Mouse (Mus musculus) thymus, postnatal 36 days (tissue): Measurements from ENCODE around the gene Tmco4.

Experiments used
- DNase-seq, 2 experiments: peaks; one replicate each; pipeline ENCODE4 v3.0.0; 2022; ENCODE audit warnings: mixed read lengths in 2 of 2

Gene Tmco4

DNA sequence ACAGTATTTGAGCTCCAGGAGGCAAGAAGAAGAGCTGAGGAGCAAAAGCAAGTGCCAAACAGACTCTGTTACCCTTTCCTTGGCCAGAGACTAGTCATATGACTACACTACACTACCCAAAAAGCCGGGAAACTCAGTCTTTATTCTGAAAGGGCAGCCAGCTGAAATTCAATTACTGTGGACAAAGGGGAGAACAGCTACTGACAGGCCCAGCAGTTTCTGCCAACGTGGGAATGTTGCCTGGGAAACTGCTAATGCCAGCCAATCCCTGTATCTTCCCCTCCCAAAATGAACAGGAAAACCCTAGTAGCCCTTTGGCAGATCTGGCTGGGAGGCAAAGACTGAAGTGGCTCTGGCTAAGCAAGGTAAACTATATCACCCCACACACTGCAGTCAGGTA lies 51.7 kb downstream of the Tmco4 start:
- no peak for DNase-seq

DNA sequence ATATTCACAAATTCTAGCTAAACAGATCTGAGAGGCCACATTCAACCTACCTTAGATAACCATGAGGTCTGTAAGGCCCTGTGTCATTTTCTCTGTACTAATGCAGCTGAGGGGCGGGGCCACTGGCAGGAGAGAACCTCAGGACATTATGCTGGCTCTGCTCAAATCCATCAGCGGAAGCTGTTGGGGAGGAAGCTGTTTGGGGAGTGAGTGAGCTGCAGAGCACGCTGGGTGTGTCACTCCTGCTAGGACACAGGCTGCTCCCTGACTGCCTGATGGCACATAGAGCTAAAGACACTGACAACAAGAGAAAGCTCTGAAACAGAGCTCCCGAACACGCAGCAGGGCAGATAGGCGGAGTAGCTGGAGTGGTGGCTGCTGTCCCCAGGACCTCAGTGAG lies 58.0 kb downstream of the Tmco4 start:
- no peak for DNase-seq

DNA sequence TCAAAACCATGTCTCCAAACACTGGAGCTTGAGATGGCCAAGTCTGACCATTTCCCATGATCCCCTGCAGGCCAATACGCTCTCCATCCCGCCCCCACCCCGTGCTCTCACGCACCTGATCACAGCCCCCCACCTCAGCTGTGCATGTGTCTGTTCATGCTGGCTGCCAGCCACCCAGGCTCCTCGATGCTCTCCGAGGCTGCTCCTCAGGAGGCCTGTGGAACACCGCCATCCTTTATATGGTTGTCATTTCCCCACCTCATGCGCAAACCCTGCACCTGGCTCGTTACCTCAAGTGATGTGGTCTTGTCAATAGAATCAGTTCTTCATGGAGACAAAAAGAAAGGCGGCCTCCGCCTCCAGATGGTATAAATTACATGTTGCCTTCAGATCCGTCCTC lies 59.8 kb downstream of the Tmco4 start:
- DNase-seq = no peak

DNA sequence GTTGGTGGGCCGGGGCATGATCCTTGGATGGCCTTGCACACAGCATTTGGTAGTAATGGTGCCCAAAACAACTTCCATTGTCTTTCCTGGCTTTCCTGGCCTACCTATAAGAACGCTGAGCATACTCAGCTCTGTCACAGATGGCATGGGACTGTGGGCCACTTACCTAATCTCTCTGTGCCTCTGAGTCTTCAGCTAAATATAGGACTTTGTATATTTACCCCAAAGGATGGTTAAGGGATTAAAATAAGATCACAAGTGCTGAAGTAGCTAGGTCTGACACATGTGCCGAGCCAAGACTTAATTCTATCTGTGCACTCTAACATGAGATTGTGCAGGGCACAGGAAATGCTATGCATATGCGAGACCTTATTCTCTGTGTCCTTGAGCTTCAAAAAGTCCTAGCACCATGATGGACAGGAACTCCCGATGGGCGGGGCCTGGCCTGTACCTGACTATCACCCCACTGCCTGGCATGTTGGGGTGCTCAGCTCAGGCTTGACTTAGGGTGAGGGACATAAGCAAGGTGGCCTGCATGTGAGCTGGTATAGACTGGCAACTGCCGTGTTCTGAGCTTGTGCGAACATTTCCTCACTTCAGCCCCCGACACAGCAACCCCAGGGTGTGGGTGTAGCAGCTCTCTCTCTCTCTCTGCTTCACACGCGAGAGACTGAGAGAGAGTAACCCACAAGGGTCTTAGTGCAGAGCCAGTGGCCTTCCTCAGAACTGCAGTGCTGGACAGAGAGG lies 60.7 kb downstream of the Tmco4 start:
- DNase-seq = no peak

DNA sequence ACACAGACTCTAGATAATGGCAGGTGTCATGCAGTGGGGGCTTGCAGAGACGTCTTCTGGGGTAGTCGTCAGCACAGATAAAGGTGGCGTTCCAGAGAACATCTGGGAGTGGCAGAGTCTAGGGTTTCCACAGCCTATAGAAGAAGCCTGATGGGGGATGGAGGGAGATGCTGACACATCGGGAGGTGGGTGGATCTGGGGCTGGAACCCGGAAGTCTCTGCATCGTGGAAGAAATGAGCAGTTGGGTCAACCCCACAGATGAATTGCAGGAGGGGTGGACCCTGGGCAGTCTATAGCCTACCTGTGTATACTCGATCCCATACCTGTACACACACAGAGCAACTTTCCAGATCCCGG lies 61.3 kb downstream of the Tmco4 start:
- no peak for DNase-seq

DNA sequence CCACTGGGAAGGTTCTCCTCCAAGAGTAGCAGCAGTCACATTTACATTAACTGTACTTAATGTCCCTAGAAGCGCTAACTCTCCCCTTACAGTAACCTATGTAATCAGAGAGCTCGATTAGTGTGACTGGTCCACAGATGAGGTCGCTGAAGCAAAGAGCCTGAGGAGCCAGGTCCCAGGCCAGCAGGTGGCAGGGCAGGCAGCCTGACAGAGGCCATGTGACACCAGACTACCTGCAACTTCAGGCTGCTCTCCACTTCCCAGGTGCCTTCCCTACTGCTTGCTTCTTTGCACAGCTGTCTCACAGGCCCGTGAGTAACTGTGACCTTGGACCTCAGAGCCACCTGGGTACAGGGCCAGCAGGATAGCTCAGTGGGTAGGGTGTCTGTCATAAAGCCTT lies 61.9 kb downstream of the Tmco4 start:
- no peak for DNase-seq

DNA sequence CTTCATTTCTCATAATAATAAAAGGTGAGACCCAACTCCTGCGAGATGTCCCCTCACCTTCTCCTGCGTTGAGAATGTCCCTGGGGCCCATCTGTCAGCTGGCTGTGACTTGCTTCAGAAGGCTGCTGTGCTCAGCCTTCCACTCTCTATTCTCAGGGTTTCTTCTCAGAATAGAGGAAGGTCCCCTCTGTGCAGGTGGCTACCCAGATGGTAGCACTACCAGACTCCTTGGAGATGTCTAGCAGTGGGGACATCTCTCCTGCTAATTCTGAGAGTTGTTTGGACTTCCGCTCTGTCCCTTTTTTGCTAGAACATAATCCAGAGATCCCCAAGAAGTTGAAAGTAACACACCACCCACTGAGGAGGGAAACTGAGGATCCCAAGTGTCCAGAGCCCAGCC lies 62.3 kb downstream of the Tmco4 start:
- no peak for DNase-seq

DNA sequence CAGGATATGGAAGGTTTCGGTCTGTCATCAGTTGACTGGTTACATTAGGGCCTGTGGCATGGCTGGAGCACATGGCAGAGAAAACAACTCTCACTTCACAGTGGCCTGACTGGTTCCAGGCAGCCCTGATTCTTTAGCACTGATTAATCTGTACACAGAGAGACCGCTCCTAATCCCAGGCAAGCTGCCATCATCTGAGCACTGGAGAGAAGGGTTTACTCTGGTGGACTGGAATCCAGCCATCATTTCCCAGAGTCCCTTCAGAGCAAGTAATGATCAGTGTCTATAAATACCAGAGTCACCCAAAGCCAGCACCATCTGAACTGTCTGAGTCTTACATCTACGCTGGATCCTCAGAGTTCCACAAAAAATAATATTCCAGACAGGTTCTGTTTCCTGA lies 63.1 kb downstream of the Tmco4 start:
- DNase-seq = no peak

DNA sequence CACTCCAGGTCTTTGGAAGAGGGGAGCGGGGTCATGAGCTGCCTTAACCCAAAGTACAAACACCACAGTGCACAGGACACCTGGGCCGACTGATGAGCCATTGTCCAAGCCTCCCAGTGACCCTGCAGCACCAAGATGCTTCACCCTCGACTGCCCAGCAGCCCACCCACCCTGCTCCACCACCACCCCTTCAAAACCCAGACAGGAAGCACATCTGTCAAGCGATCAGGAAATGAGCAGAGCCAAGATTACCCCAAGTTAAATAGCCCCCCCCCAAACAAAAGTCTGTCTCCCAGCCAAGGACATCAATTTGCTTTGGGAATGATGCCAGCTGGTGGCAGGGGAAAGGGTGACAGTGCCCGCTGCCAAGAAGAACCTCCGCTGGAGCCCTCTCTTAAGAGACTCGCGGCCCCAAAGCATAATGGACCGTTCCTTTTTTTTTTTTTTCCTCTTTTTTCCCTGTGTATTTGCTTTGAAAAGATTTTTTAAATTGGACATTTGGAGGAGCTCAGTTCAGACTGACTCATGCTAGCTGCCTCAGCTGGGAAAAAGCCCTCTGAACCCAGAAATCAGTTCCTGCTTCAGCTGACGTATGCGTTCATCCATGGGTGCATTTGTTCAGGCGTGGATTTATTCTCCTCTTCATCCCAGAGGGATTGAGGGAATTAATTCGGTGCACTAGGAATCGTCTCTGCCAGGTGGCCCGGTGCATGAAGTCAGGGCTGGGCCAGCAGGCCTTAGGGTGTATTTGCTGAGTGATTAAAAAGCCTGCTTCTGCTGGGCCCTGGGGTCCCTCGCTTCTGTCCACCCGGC lies 65.3 kb downstream of the Tmco4 start:
- DNase-seq = no peak

DNA sequence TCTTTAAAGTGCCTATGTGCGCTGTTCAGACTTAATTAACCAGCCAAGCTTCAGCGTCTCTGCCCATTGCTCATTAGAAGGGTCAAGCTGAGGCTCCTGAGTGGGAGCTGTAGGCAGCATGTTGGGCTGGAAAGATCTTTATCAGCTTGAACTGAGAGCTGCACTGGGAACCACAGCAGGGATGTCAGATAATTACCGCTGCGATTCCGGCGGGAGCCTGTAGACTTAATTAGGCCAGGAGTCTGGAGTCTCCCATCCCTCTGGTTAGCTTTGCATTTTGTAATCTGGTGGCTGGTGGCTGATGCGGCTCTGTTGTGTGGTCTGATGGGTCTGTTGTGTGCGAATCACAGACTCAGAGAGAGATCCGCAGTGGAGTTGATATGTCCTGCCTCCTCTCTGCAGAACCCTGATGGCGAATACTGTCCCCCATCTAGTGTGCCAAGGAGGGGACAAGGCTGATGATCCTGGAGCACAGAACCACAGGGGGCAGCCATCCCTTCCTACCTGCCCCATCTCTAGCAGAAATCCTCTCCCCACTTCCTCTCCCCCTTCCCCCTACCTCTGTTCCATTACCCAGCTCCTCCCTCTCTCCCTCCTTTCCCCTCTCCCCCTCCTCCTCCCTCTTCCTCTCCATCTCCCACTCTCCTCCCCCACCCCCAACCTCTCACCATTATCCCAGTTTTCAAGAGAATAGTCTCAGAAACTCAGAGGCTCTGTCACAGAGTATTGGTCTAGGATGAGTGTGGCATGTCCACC lies 67.6 kb downstream of the Tmco4 start:
- no peak for DNase-seq

DNA sequence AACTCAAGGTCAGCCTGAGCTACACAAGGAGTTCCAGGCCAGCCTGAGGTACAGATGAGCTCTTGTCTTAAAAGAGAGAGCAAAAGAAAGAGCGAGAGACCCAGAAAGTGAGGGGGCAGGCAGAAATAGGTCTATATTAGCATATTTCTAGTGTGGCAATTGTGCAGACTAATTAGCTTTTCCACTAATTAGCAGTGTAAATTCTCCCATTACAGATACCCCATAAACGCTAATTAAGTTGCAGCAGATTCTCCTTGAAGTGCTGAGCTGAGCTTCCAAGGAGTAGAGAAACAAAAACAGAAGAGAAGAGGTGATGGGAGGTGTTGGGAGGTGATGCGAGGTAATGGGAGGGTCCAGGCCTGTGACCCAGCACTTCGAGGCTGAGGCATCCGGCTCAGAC lies 69.9 kb downstream of the Tmco4 start:
- no peak for DNase-seq

DNA sequence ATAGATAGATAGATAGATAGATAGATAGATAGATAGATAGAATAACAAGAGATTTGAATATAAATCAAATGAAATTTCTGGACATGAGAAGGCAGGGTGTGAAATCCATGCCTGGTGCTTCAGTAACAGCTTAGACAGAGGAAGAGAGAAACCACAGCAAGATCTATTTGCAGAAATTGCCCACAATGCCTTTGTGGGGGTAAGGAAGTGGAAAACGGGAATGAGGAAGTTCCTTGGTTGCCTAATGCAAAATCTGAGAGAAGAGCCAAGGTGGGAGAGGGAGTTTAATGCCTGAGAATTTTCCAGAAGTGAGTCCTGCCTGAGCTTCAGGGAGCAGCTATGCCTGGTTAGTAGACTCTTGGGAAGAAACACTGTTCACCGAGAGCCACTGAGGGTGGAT lies 70.9 kb downstream of the Tmco4 start:
- DNase-seq = no peak

DNA sequence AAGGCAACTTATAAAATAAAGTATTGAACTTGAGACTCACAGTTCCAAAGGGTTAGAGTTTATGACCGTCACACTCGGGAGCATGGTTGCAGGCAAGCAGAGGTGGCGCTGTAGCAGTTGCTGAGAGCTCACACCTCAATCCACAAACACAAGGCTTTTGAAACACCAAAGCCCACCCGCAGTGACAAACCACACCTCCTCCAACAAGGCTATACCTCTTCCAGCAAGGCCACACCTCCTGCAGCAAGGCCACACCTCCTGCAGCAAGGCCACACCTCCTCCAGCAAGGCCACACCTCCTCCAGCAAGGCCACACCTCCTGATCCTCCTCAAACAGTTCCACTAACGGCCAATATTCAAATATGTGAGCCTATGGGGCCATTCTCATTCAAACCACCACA lies 71.9 kb downstream of the Tmco4 start:
- DNase-seq = no peak

DNA sequence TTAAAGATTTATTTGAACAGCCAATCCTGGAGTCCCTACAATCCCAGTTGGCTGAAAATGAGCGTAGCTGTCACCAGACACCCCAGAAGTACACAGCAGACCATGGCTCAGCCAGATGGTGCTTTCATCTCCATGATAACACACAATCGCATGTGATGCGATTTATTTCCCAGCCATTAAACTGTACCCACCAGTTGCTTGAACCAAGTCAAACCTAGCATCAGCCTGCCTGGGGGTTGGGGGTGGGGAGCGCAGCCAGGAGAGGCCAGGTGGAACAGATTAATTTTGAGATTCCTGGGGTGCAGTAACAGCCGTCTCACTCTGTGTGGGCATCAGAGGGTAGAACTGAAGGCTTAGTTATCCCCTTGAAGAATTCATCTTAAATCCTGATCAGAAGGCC lies 73.7 kb downstream of the Tmco4 start:
- no peak for DNase-seq

DNA sequence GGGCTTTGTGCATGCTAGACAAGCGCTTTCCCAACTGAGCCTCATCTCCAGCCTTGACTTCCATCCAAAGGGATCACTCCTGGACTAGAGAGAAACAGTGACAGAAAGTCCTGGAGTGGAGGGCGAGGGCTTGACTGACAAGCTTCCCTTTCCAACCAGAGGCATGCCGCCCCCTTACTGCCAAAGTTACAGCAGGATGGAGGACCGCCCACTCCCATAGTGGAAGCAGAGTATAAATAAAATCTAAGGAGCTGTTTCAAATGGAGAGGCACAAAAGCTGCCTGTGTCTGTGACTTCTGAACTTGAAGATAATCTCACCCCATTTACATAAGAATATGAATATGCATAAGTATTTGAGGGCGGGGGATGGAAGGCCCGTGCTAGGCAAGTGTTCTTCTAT lies 75.8 kb downstream of the Tmco4 start:
- no peak for DNase-seq

DNA sequence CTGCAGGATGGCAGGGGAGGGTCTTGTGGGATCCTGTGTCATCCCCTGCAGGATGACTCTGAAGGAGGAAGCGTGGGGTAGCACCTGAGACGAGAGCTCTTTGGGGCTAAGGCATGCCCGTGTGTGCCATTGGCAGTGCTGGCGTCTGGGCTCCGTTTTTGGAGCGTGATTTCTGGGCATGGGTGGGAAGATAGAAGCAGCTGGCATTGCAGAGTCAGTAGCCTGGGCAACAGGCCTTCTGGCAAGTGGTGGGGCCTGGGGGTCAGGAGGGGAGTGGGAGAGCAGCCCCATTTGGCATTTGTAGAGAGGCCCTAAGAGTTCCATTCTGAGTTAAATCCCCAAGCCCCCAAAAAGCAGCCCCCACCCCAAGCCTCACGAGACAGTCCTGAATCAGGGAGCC lies 80.1 kb downstream of the Tmco4 start:
- no peak for DNase-seq

DNA sequence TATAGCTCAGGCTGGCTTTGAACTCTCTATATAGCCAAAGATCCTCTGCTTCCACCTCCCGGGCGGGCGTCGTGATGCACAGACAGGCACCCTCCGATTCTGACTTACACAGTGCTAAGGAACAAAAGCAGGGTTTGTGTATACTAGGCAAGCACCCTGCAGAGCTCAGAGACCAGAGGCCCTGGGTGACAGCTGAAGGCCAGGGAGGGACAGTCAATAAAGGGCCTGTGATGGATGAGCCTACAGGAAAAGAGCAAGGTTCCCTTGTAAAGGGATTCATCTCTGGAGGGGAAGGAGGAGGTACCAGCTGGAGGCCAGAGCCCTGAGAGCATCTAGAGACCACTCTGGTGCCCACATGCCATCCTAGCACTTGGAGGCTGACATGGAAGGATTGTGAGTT lies 80.7 kb downstream of the Tmco4 start:
- DNase-seq = no peak

DNA sequence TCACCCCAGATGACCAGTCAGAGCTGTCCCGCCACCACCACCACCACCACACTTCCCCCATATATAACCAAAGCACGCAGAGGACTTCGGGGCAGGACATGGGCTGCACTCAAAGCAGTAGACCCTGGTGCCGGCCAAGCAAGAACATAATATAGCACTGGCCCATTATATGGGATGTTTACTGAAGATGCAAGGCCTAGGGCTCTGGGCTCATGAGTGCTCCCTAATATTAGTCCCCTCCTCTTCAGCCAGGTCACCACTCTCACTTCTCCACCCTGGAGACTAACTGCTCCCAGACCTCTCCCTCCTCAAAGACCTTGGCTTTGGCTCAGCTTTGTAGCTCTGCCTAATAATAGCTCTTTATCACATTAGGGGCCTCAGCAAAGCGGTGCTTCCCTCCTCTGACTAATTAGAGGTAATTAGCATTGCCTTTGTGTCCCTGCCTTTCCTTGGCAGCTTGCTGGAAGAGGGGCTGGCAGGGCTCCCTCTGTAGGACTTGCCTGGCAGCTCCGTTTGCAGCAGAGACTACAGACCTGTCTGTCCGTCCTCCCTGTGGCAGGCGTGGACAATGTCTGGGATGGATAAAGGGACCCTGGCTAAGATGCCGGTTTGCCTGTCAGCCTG lies 81.7 kb downstream of the Tmco4 start:
- no peak for DNase-seq

DNA sequence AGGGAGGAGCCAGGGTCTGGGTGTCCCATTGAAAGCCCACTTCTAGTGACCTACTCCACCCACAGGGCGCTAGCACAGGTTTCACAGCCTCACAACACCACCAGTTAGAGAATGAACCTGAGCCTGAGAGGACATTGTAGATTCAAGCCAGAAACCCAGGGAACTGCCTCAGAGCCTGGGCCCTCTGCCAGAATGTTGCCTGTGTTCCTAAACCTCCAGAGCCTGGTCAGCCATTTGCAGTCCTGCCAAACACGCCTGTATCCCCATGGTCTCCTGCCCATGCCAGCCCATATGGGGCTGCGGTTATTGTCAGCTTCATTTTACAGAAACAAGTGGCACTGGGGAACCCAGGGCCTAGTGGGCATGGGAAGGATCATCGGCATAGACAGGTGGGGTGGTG lies 82.6 kb downstream of the Tmco4 start:
- DNase-seq = no peak

DNA sequence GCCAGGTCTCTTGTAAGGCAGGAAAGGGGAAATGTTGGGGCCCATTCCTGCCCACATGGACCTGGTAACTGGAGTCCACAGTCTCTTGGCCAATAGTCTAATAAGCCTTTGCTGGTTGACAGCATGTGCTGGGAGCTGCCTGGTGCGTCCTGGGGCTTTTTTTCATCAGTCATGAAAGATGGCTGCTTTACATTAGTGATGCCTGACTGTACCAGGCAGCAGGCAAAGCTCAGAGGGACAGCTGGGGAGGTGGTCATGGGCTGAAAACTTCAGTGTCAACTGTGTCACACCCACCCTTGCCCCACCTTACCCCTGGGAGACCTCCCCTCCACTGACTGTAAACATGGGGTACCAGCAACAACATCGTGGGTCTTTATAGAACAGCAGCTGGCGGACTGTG lies 83.1 kb downstream of the Tmco4 start:
- no peak for DNase-seq

DNA sequence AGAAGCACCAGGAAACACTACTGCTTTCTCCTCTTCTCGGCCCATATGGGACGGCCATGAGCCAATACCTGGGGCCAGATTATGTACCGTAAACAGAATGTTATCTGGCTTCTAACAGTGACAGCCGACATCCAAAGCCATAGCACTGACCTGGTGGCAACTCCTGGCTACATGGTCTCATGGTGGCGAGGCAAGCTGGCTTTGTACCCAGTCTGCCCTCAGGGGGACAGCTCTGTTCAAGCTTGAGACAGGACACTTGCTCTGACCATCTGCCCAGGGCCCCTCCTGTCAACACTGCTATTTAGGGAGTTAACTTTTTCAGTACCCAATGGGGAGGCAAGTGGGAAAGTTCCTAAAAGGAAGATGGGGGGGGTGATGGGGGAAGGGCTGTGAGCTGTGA lies 84.6 kb downstream of the Tmco4 start:
- DNase-seq = no peak

DNA sequence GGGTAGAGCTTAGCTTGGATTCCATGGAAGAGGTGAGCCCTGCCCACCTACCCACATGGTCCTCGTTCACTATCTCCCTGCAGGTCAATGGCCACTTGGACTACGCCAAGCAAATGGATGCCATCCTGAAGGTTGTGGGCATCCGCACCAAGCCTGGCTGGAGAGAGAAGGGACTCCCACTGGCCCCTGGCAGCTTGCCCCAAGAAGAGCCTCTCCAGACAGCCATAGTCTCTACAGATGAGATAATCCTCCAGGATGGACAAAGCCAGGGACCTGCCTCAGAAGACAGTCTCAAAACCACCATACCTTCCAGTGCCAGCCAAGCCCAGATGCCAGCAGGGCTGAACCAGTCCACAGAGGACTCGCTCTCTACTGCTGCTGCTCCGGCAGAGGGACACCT lies 85.3 kb downstream of the Tmco4 start:
- DNase-seq = no peak

DNA sequence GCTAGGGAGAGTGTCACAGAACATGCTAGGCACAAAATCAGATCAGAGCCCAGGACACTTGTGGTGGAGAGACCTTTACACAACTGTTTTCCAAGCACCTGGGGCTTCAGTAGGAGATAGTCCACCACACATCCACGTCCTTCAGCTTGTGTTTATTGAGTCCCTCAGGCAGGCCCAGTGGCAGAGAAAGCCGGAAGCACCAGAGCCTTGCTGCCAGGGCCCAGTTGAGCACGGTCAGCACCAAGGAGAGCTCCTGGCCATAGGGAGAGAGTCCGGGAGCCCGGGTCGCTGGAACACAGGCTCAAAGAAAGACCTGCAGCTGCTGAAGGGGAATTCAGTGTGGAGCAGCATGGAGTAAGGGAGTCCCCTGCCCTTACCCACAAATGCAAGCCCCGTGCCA lies 86.9 kb downstream of the Tmco4 start:
- DNase-seq = no peak

DNA sequence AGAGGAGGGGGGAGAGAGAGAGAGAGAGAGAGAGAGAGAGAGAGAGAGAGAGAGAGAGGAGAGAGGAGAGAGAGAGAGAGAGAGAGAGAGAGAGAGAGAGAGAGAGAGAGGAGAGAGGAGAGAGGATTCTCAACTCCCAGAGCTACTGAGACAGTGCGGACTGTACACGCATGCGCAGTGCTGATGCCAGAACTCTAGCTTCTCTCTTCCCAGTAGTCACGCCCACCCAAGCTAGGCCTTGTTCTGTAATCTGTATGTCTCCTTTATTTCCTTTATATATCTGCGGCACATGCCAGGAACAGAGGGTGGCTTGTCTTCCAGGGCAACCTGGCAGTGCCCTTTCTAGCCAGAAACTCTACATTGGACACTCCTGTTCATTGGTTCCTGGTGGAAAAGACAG lies 92.1 kb downstream of the Tmco4 start:
- no peak for DNase-seq
